Mouse (Mus musculus) midbrain, postnatal 0 days (tissue): ENCODE measurements at regions not wholly inside any gene's neighbourhood (a gene's known extent, or its start where the extent isn't known, plus 50 kb on each side); places are given as distances from the start of the nearest gene placed in this dataset.
A peak's percentile ranks its signal among the peaks of the same experiment; 100 is the strongest.

Experiments
- ATAC-seq: fragments of 200-750 bp; cut with Nextera tagmentation; 2 replicates; pipeline ENCODE4 v1.8.0; 2017; ENCODE audit warnings: moderate number of reproducible peaks, mild to moderate bottlenecking, moderate TSS enrichment, moderate library complexity; ENCODE audit not compliant: low FRiP score
- DNase-seq: peaks from one replicate; pipeline ENCODE4 v3.0.0-alpha.2; 2015; ENCODE audit warnings: low spot score
- H3K27ac ChIP-seq: fragments of 300-500 bp; sonication (generic); 2 replicates; pipeline ENCODE4 v1.5.1; 2014; ENCODE audit warnings: low read depth, mild to moderate bottlenecking, low read length, mixed read lengths
- H3K27me3 ChIP-seq: fragments of 300-500 bp; sonication (generic); 2 replicates; pipeline ENCODE4 v1.6.1; 2014; ENCODE audit warnings: low read length, control low read depth, mixed read lengths; ENCODE audit not compliant: insufficient read depth
- H3K36me3 ChIP-seq: fragments of 300-500 bp; sonication (generic); 2 replicates; pipeline ENCODE4 v1.6.1; 2014; ENCODE audit warnings: low read length, control low read depth, mixed read lengths; ENCODE audit not compliant: insufficient read depth
- H3K4me1 ChIP-seq: fragments of 300-500 bp; sonication (generic); 2 replicates; pipeline ENCODE4 v1.6.1; 2014; ENCODE audit warnings: mild to moderate bottlenecking, control low read depth, antibody characterized with exemption, low read length, mixed read lengths; ENCODE audit not compliant: insufficient read depth
- H3K4me2 ChIP-seq: fragments of 300-500 bp; sonication (generic); 2 replicates; pipeline ENCODE4 v1.6.1; 2014; ENCODE audit warnings: low read depth, mild to moderate bottlenecking, low read length, mixed read lengths; ENCODE audit not compliant: poor library complexity, severe bottlenecking
- H3K4me3 ChIP-seq: fragments of 300-500 bp; sonication (generic); 2 replicates; pipeline ENCODE4 v1.5.1; 2014; ENCODE audit warnings: low read depth, mild to moderate bottlenecking, low read length, moderate library complexity
- H3K9ac ChIP-seq: fragments of 300-500 bp; sonication (generic); replicated peaks from 2 replicates; pipeline ENCODE4 v1.6.1; 2014; ENCODE audit warnings: mild to moderate bottlenecking, low read length, moderate library complexity, mixed read lengths; ENCODE audit not compliant: poor library complexity, severe bottlenecking
- H3K9me3 ChIP-seq: fragments of 300-500 bp; sonication (generic); 2 replicates; pipeline ENCODE4 v1.6.1; 2016; ENCODE audit warnings: low read length, control low read depth
- CTCF ChIP-seq: IDR thresholded peaks from 2 replicates; pipeline ENCODE4 v1.5.1; 2016; ENCODE audit warnings: antibody characterized with exemption, mild to moderate bottlenecking
- whole genome bisulfite sequencing: fragments of 180-500 bp; shearing (Covaris S2); extraction: QIAGEN DNeasy Blood & Tissue Kit; methylation state at CpG from one replicate; pipeline ENCODE4 v1.1.7; 2014; 5-methylcytosine and 5-hydroxymethylcytosine counted together

GRCm38 (mm10) chr1:94318029-94318428 is 265.7 kb upstream of the Pdcd1 start:
- Histone ChIP-seq H3K36me3 (no peaks in the 10 kb centered on the region), H3K4me2 (no peak overlapping the region), H3K9me3 (no peaks in the 10 kb centered on the region), H3K4me3 (no peak overlapping the region), H3K27me3 (no peaks in the 10 kb centered on the region), H3K9ac (no peak overlapping the region), H3K4me1 (no peaks in the 10 kb centered on the region), H3K27ac (no peak overlapping the region)
- no peak for TF ChIP-seq CTCF
- DNase-seq (no peak), ATAC-seq (no peak)

GRCm38 (mm10) chr1:94298395-94298794 is 246.0 kb upstream of the Pdcd1 start:
- H3K4me1 ChIP-seq, result no peaks in the 10 kb centered on the region
- H3K36me3 ChIP-seq, result no peaks in the 10 kb centered on the region
- H3K4me3 ChIP-seq, result no peak overlapping the region
- ATAC-seq, result no peak
- no peak overlapping the region for H3K4me2 ChIP-seq
- H3K27me3 ChIP-seq, result no peaks in the 10 kb centered on the region
- no peak for TF ChIP-seq CTCF
- no peak overlapping the region for H3K9ac ChIP-seq
- 88% methylated on average over 1 of the region's 1 CpGs for WGBS
- no peaks in the 10 kb centered on the region for H3K9me3 ChIP-seq
- DNase-seq, result no peak
- H3K27ac ChIP-seq, result no peak overlapping the region

- TF ChIP-seq CTCF, result no peak
- DNase-seq (peak; percentile 22), ATAC-seq (no peak)
- Histone ChIP-seq H3K9me3 (no peaks in the 10 kb centered on the region), H3K9ac (no peak overlapping the region), H3K27ac (no peak overlapping the region), H3K4me3 (no peak overlapping the region), H3K36me3 (no peaks in the 10 kb centered on the region), H3K27me3 (no peaks in the 10 kb centered on the region), H3K4me2 (no peak overlapping the region), H3K4me1 (no peaks in the 10 kb centered on the region)
- WGBS, result 60% methylated on average over 4 of the region's 4 CpGs
Measured at GRCm38 (mm10) chr1:94272569-94272968, 220.2 kb upstream of the Pdcd1 start.

- no peaks in the 10 kb centered on the region for H3K36me3 ChIP-seq
- no peak overlapping the region for H3K9ac ChIP-seq
- DNase-seq (peak; percentile 10), ATAC-seq (no peak)
- H3K4me1 ChIP-seq, result no peaks in the 10 kb centered on the region
- 77% methylated on average over 8 of the region's 8 CpGs for WGBS
- no peak overlapping the region for H3K27ac ChIP-seq
- no peaks in the 10 kb centered on the region for H3K27me3 ChIP-seq
- H3K4me3 ChIP-seq, result no peak overlapping the region
- no peak overlapping the region for H3K4me2 ChIP-seq
- H3K9me3 ChIP-seq, result no peaks in the 10 kb centered on the region
- no peak for TF ChIP-seq CTCF
Measured at GRCm38 (mm10) chr1:94263313-94263712, 211.0 kb upstream of the Pdcd1 start.

GRCm38 (mm10) chr1:94235426-94235825 is 183.1 kb upstream of the Pdcd1 start:
- Histone ChIP-seq H3K27me3 (no peaks in the 10 kb centered on the region), H3K4me1 (no peaks in the 10 kb centered on the region), H3K9me3 (no peaks in the 10 kb centered on the region), H3K27ac (no peak overlapping the region), H3K4me3 (no peak overlapping the region), H3K9ac (no peak overlapping the region), H3K36me3 (no peaks in the 10 kb centered on the region), H3K4me2 (no peak overlapping the region)
- TF ChIP-seq CTCF, result no peak
- WGBS, result 46% methylated on average over 1 of the region's 1 CpGs
- DNase-seq (no peak), ATAC-seq (no peak)

- Histone ChIP-seq H3K4me1 (no peaks in the 10 kb centered on the region), H3K27me3 (no peaks in the 10 kb centered on the region), H3K4me2 (no peak overlapping the region), H3K27ac (no peak overlapping the region), H3K4me3 (no peak overlapping the region), H3K9me3 (no peaks in the 10 kb centered on the region), H3K9ac (no peak overlapping the region), H3K36me3 (no peaks in the 10 kb centered on the region)
- WGBS, result 53% methylated on average over 3 of the region's 3 CpGs
- DNase-seq (no peak), ATAC-seq (no peak)
- TF ChIP-seq CTCF, result no peak
Measured at GRCm38 (mm10) chr1:94221006-94221405, 168.7 kb upstream of the Pdcd1 start.

- Histone ChIP-seq H3K27ac (no peak overlapping the region), H3K36me3 (no peaks in the 10 kb centered on the region), H3K4me3 (no peak overlapping the region), H3K4me1 (no peaks in the 10 kb centered on the region), H3K4me2 (no peak overlapping the region), H3K9me3 (no peaks in the 10 kb centered on the region), H3K27me3 (no peaks in the 10 kb centered on the region), H3K9ac (no peak overlapping the region)
- WGBS, result 81% methylated on average over 2 of the region's 2 CpGs
- DNase-seq (no peak), ATAC-seq (no peak)
- TF ChIP-seq CTCF, result peak; percentile 31
Measured at GRCm38 (mm10) chr1:94217407-94217806, 165.1 kb upstream of the Pdcd1 start.
